Mouse (Mus musculus) 3134 (cell line): ENCODE data around the gene Sphk2.
"Not testable (repeated sequence)": the region's sequence is repeated elsewhere in the genome, so short reads cannot be mapped to it uniquely, and the experiment has no call there.

Experiments used
- DNase-seq: peaks from one replicate; pipeline ENCODE4 v3.0.0-alpha.2; 2011; ENCODE audit warnings: low spot score; ENCODE audit not compliant: insufficient read length; ENCODE audit errors: extremely low read depth

Sphk2 gene

GRCm38 (mm10) chr7:45666161-45666560 lies 51.6 kb downstream of the Sphk2 start, which contains the start of gene Fut2:
Gene Fut2 (minus strand): TSS chr7:45666394.
- DNase-seq, result no peak

GRCm38 (mm10) chr7:45665303-45666138 lies 52.3 kb downstream of the Sphk2 start:
- no peak for DNase-seq

GRCm38 (mm10) chr7:45661702-45662101 lies 56.1 kb downstream of the Sphk2 start:
- DNase-seq, result not testable (repeated sequence)

- no peak for DNase-seq
These were observed 56.9 kb downstream of the Sphk2 start for GRCm38 (mm10) chr7:45660746-45661478.
